Mouse (Mus musculus) CH12.LX (cell line): ENCODE data around the gene Zmpste24. TPM values are rescaled to one million over a fixed set of nuclear protein-coding genes. Genes with fewer than 3 reads are reported as not detected.

Source experiments
- DNase-seq: peaks from one replicate; pipeline ENCODE4 v3.0.0-alpha.2; 2013; ENCODE audit errors: extremely low read depth
- H3K27ac ChIP-seq: 2 replicates; pipeline ENCODE4 v1.5.1; 2012; ENCODE audit warnings: low read depth, mild to moderate bottlenecking, control low read depth, moderate library complexity; ENCODE audit not compliant: insufficient read depth
- H3K27me3 ChIP-seq: replicated peaks from 2 replicates; pipeline ENCODE3; 2012; ENCODE audit warnings: inconsistent platforms
- H3K36me3 ChIP-seq, 2 experiments: replicated peaks in 1 of 2; 2 replicates each; pipeline versions ENCODE3 to v1.6.1; 2012; ENCODE audit warnings: inconsistent platforms in 1 of 2, low read length in 1 of 2, mild to moderate bottlenecking in 1 of 2, mixed read lengths in 1 of 2, moderate library complexity in 1 of 2; ENCODE audit not compliant: control insufficient read depth in 1 of 2, insufficient read depth in 1 of 2
- H3K4me1 ChIP-seq, 2 experiments: 2 replicates each; pipeline ENCODE4 v1.6.1; 2012; ENCODE audit warnings: inconsistent platforms in 1 of 2, moderate library complexity in 1 of 2; ENCODE audit not compliant: insufficient read depth in 2 of 2, control insufficient read depth in 1 of 2
- H3K4me2 ChIP-seq: 2 replicates; pipeline ENCODE4 v1.6.1; 2012; ENCODE audit warnings: low read depth, mild to moderate bottlenecking, control low read depth; ENCODE audit not compliant: poor library complexity, insufficient read depth, severe bottlenecking
- H3K4me3 ChIP-seq, 3 experiments: fragments of 150-350 bp in 1 of 3; sonication (generic) in 1 of 3; replicated peaks in 1 of 3; 2 replicates each; pipeline versions ENCODE3 to v1.5.1; 2011 to 2012; ENCODE audit warnings: low read depth in 2 of 3, low read length in 2 of 3, mild to moderate bottlenecking in 2 of 3, moderate library complexity in 2 of 3, control low read depth in 1 of 3, improper control_type of control experiment in 1 of 3, inconsistent platforms in 1 of 3, mixed read lengths in 1 of 3; ENCODE audit not compliant: poor library complexity in 1 of 3
- H3K79me2 ChIP-seq: replicated peaks from 2 replicates; pipeline ENCODE4 v1.6.1; 2012; ENCODE audit warnings: mild to moderate bottlenecking, moderate library complexity; ENCODE audit not compliant: control insufficient read depth, poor library complexity, insufficient read depth, severe bottlenecking; ENCODE audit errors: extremely low read depth
- H3K9ac ChIP-seq: 2 replicates; pipeline ENCODE4 v1.6.1; 2012; ENCODE audit warnings: low read depth, mild to moderate bottlenecking, control low read depth, moderate library complexity; ENCODE audit not compliant: insufficient read depth
- H3K9me3 ChIP-seq: replicated peaks from 2 replicates; pipeline ENCODE3; 2012; ENCODE audit warnings: low read length, inconsistent platforms, mixed read lengths
- CHD2 ChIP-seq: IDR thresholded peaks from 2 replicates; pipeline ENCODE4 v1.6.1; 2011; ENCODE audit warnings: low read length, improper control_type of control experiment
- ELF1 ChIP-seq: IDR thresholded peaks from 2 replicates; pipeline ENCODE4 v1.6.1; 2014; ENCODE audit warnings: low read depth, mild to moderate bottlenecking, inconsistent platforms, low read length, improper control_type of control experiment
- ETS1 ChIP-seq: conservative IDR thresholded peaks from 2 replicates; pipeline ENCODE4 v1.6.1; 2012; ENCODE audit warnings: low read depth, mild to moderate bottlenecking, inconsistent platforms, low read length, improper control_type of control experiment, moderate library complexity
- HCFC1 ChIP-seq: IDR thresholded peaks from 2 replicates; pipeline ENCODE4 v1.6.1; 2012; ENCODE audit warnings: low read depth, mild to moderate bottlenecking, inconsistent platforms, low read length, improper control_type of control experiment
- IRF4 ChIP-seq: IDR thresholded peaks from 2 replicates; pipeline ENCODE4 v1.6.1; 2014; ENCODE audit warnings: low read depth, mild to moderate bottlenecking, inconsistent platforms, low read length, improper control_type of control experiment
- JUN ChIP-seq: IDR thresholded peaks from 2 replicates; pipeline ENCODE4 v1.6.1; 2011; ENCODE audit warnings: low read depth, mild to moderate bottlenecking, low read length, improper control_type of control experiment, moderate library complexity; ENCODE audit not compliant: insufficient read depth
- JUND ChIP-seq: conservative IDR thresholded peaks from 2 replicates; pipeline ENCODE4 v1.6.1; 2011; ENCODE audit warnings: low read depth, low read length, improper control_type of control experiment
- MAFK ChIP-seq: IDR thresholded peaks from 2 replicates; pipeline ENCODE4 v1.6.1; 2011; ENCODE audit warnings: low read length, improper control_type of control experiment; ENCODE audit not compliant: insufficient replicate concordance
- MAX ChIP-seq: IDR thresholded peaks from 2 replicates; pipeline ENCODE4 v1.6.1; 2011; ENCODE audit warnings: low read length, improper control_type of control experiment
- MAZ ChIP-seq: IDR thresholded peaks from 2 replicates; pipeline ENCODE4 v1.6.1; 2012; ENCODE audit warnings: low read depth, mild to moderate bottlenecking, inconsistent platforms, low read length, improper control_type of control experiment, moderate library complexity
- MXI1 ChIP-seq: IDR thresholded peaks from 2 replicates; pipeline ENCODE4 v1.6.1; 2011; ENCODE audit warnings: mild to moderate bottlenecking, low read depth, low read length, improper control_type of control experiment
- NRF1 ChIP-seq: IDR thresholded peaks from 2 replicates; pipeline ENCODE4 v1.6.1; 2014; ENCODE audit warnings: low read depth, mild to moderate bottlenecking, inconsistent platforms, low read length, improper control_type of control experiment, moderate library complexity
- PAX5 ChIP-seq: IDR thresholded peaks from 2 replicates; pipeline ENCODE4 v1.6.1; 2012; ENCODE audit warnings: low read length, inconsistent platforms, mixed read lengths
- POLR2AphosphoS2 ChIP-seq: IDR thresholded peaks from 2 replicates; pipeline ENCODE4 v1.6.1; 2011; ENCODE audit warnings: low read depth, low read length, improper control_type of control experiment
- RAD21 ChIP-seq: IDR thresholded peaks from 2 replicates; pipeline ENCODE4 v1.6.1; 2011; ENCODE audit warnings: low read depth, mild to moderate bottlenecking, low read length, improper control_type of control experiment, moderate library complexity
- RCOR1 ChIP-seq: conservative IDR thresholded peaks from 2 replicates; pipeline ENCODE4 v1.6.1; 2012; ENCODE audit warnings: low read depth, mild to moderate bottlenecking, inconsistent platforms, low read length, improper control_type of control experiment
- SIN3A ChIP-seq: IDR thresholded peaks from 2 replicates; pipeline ENCODE4 v1.6.1; 2012; ENCODE audit warnings: low read length, improper control_type of control experiment, inconsistent platforms
- TBP ChIP-seq: conservative IDR thresholded peaks from 2 replicates; pipeline ENCODE4 v1.6.1; 2011; ENCODE audit warnings: low read depth, low read length, improper control_type of control experiment
- UBTF ChIP-seq: IDR thresholded peaks from 2 replicates; pipeline ENCODE4 v1.6.1; 2012; ENCODE audit warnings: low read depth, mild to moderate bottlenecking, inconsistent platforms, low read length, improper control_type of control experiment, moderate library complexity
- USF1 ChIP-seq: IDR thresholded peaks from 2 replicates; pipeline ENCODE4 v1.6.1; 2014; ENCODE audit warnings: low read depth, mild to moderate bottlenecking, inconsistent platforms, low read length, improper control_type of control experiment
- USF2 ChIP-seq: conservative IDR thresholded peaks from 2 replicates; pipeline ENCODE4 v1.6.1; 2011; ENCODE audit warnings: low read depth, low read length, improper control_type of control experiment
- ZC3H11A ChIP-seq: IDR thresholded peaks from 2 replicates; pipeline ENCODE4 v1.6.1; 2012; ENCODE audit warnings: low read depth, mild to moderate bottlenecking, inconsistent platforms, low read length, improper control_type of control experiment
- ZKSCAN1 ChIP-seq: IDR thresholded peaks from 2 replicates; pipeline ENCODE4 v1.6.1; 2012; ENCODE audit warnings: low read depth, inconsistent platforms, low read length, improper control_type of control experiment, borderline replicate concordance
- ZMIZ1 ChIP-seq: IDR thresholded peaks from 2 replicates; pipeline ENCODE4 v1.6.1; 2012; ENCODE audit warnings: low read depth, mild to moderate bottlenecking, inconsistent platforms, low read length, improper control_type of control experiment
- ZNF384 ChIP-seq: IDR thresholded peaks from 2 replicates; pipeline ENCODE4 v1.6.1; 2012; ENCODE audit warnings: low read depth, low read length, improper control_type of control experiment, inconsistent platforms
- dilution Hi-C: fragments of 300-500 bp; cut with MboI; formaldehyde crosslinking; loops from 2 replicates; pipeline ENCODE4 v1.14.3; 2020; ENCODE audit warnings: low sequenced_read_pairs; ENCODE audit not compliant: extremely low pct_unique_long_range_greater_than_20kb, extremely low pct_ligation_motif_present
- in situ Hi-C: fragments of 300-500 bp; cut with MboI; formaldehyde crosslinking; loops from 3 replicates; pipeline ENCODE4 v1.14.3; 2019; ENCODE audit warnings: low sequenced_read_pairs, low pct_ligation_motif_present, low pct_unique_long_range_greater_than_20kb, mixed read lengths
- polyA plus RNA-seq: library from polyadenylated mRNA; unstranded; fragments of >175 nt; gene quantifications from 2 replicates; pipeline ENCODE4 v1.2.1, GENCODE M21; 2012; ENCODE audit warnings: low read depth; ENCODE audit not compliant: insufficient read length
- total RNA-seq, 2 experiments: library from RNA; depleted of rRNA; stranded (reverse); fragments of 300-350 nt in 1 of 2; fragments of >200 nt in 1 of 2; gene quantifications; 2 replicates each; pipeline ENCODE4 v1.2.3; 2012 to 2014

Gene Zmpste24
- total and polyA plus RNA-seq, 3 experiments, result 22.3 to 59.1 (median 55.7) TPM

DNA sequence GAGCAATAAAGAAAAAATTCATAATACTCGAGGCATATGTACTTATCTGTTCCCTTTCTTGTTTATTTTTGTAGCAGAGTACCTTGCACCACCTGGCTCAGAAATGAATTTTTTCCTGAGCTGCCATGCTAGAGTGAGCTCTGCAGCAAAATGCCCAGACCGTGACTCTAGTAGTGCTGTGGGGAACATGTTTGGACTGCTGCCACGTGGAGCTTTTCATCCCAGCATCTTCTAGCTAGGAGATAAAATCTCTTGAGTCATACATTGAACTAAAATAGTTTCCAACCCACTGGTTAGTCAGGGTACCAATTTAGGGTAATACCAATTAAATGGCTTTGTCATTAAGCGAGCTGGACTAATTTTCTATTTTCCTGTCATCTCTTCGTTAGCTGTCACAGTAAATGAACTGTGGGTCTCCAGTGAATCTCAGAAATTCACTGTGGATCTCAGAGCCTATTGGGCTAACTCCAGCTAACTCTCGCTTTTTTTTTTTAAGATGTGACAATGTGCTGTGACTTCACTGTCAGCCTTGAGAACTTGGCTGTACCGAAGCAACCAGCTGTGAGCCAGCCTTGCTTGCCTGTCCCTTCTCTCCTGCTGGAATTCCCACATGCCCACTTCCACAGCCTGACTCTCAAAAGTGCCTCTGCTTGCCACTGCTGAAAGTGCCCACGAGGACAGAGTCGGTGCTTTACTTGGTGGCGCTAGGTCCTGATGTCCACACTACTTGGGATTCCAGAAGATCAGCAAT lies 77.8 kb downstream of the Zmpste24 start:
- Histone ChIP-seq H3K9me3 (no peaks in the 10 kb centered on the region), H3K79me2 (peaks cover 15% of the 10 kb centered on the region), H3K4me1 (peaks cover 13 to 27% of the 10 kb centered on the region in 2 experiments), H3K27me3 (no peaks in the 10 kb centered on the region), H3K4me3 (no peak overlapping the region), H3K4me2 (no peak overlapping the region), H3K9ac (no peak overlapping the region), H3K36me3 (no peaks in the 10 kb centered on the region), H3K27ac (no peak overlapping the region)
- dilution Hi-C loops, result no loop called here
- in situ Hi-C loops, result no loop called here
- TF ChIP-seq MAFK (no peak), NRF1 (no peak), ZNF384 (no peak), UBTF (no peak), PAX5 (no peak), ZKSCAN1 (no peak), RAD21 (no peak), IRF4 (no peak), MXI1 (no peak), RCOR1 (no peak), TBP (no peak)
- DNase-seq, result no peak

DNA sequence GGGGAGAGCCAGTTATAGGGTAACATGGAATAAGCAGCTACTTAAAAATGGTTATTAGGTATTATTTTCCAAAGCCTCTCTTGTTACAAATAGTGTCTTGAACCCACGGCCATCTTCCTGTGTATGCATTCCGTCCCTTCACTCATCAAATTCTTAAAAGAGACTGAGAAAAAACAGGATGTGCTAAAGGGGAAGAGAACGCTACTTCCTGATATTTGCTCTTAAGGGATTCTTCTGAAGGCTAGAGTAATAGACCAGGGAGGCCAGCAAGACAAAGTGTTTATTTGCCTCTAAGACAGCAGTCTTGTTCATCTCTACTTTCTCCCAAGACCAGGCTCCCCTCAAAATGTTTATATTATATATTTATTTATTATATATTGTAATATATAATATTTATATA lies 79.8 kb downstream of the Zmpste24 start:
- dilution Hi-C loops, result no loop called here

More for the DNA sequence above, 79.8 kb downstream of the Zmpste24 start:
- H3K27me3 ChIP-seq, result no peaks in the 10 kb centered on the region
- no peak for DNase-seq
- no peak overlapping the region for H3K4me2 ChIP-seq
- no peak overlapping the region for H3K4me3 ChIP-seq
- TF ChIP-seq MAX, result no peak
- TF ChIP-seq ZMIZ1, result no peak
- TF ChIP-seq MAFK, result no peak
- TF ChIP-seq USF1, result no peak
- TF ChIP-seq CHD2, result no peak
- no peak for TF ChIP-seq SIN3A
- TF ChIP-seq ETS1, result no peak
- TF ChIP-seq MAZ, result no peak
- TF ChIP-seq ZNF384, result no peak
- TF ChIP-seq IRF4, result no peak
- no peak for TF ChIP-seq MXI1
- TF ChIP-seq JUND, result no peak
- no peak for TF ChIP-seq ELF1
- TF ChIP-seq RAD21, result no peak
- no peak for TF ChIP-seq ZC3H11A
- no peak for TF ChIP-seq USF2
- no peak for TF ChIP-seq JUN
- TF ChIP-seq HCFC1, result no peak
- TF ChIP-seq POLR2AphosphoS2, result no peak
- no peaks in the 10 kb centered on the region for H3K9me3 ChIP-seq
- H3K27ac ChIP-seq, result no peak overlapping the region
- peaks cover 30% of the 10 kb centered on the region for H3K79me2 ChIP-seq
- no peak overlapping the region for H3K9ac ChIP-seq
- peaks cover under 1 to 15% of the 10 kb centered on the region in 2 experiments for H3K4me1 ChIP-seq
- in situ Hi-C loops, result no loop called here
- peaks cover 0 to 2% of the 10 kb centered on the region in 2 experiments for H3K36me3 ChIP-seq
